In the genomic region with DNA sequence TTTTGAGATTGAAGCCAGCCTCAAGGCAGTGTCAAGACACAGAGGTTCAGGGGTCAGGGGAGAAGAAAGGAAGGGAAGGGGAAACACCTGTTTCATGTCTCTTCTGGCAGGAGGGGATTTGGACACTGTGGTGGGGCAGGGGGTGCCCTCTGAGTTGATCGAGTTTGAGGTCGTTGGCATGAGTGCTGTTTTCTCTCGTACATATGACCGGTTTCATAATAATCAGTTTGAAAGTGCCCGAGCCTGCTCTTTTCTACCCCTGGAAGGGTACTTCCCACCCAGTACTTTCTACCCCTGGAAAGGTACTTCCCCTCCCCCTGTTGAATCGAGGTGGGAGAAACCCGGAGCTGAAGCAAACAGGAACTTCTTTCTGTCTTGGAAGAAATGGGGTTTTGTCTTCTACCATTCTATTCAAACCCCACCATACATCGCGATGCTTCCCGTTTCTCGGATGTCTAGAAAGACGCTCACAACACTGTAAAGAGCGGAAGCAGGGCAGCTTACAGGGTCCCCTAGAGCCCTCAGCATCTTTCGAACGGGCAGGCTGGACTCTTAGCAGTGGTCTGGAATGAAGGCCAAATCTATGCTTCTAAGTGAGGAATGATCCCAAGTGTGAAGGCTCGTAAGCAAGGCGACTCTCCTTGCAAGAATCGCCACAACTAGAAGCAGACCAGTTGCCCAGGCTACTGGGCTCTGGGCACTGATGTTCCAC, we compare ENCODE assay signal across 12 mouse cellular contexts. TPM values are rescaled to one million over a fixed set of nuclear protein-coding genes. Genes with fewer than 3 reads are reported as not detected.
DNase-seq lines count a peak whose midpoint lies in the region; ATAC-seq and TF ChIP-seq lines count a peak whose summit lies in the region.
"Had no signal": no experiment of that assay in that cellular context is flagged by ENCODE, and none has a peak within 500 bp of the region (broad histone marks: within the 10 kb centered on the region; RNA-seq: fewer than 3 reads in every experiment).

No protein-coding gene starts in this region.

- no peaks in the 10 kb centered on the region for H3K4me1 ChIP-seq in heart, embryonic 14.5 days (ENCODE audit: control insufficient read depth in 2 of 2, insufficient read depth in 2 of 2, low read length in 2 of 2)
- no peaks in the 10 kb centered on the region; the same call in 1 of the 2 replicates for H3K4me1 ChIP-seq in heart, embryonic 10.5 days
- H3K4me1 ChIP-seq in midbrain, embryonic 13.5 days (replicated peaks) = no peaks in the 10 kb centered on the region; the same call in 1 of the 2 replicates
- H3K4me1 ChIP-seq in midbrain, postnatal 0 days (ENCODE audit: insufficient read depth, low read length) = no peaks in the 10 kb centered on the region
- no peaks in the 10 kb centered on the region for H3K4me1 ChIP-seq in liver, embryonic 16.5 days (ENCODE audit: control insufficient read depth, low read depth, low read length)
- H3K4me1 ChIP-seq: embryonic facial prominence, embryonic 15.5 days had no signal

- no peak for ATAC-seq in heart, embryonic 14.5 days (ENCODE audit: insufficient number of reproducible peaks, insufficient read depth, low FRiP score, low read depth)
- 0 out of 2 replicates have a peak, but pooled peaks have one; percentile 9 for ATAC-seq in midbrain, embryonic 13.5 days
- no peak for ATAC-seq in midbrain, postnatal 0 days (ENCODE audit: low FRiP score)
- peak; percentile 13; the same call in 1 of the 2 replicates for ATAC-seq in granulocyte monocyte progenitor cell, adult 5-6 weeks (replicated peaks; ENCODE audit: poor library complexity, severe bottlenecking)
- ATAC-seq in liver, embryonic 16.5 days (ENCODE audit: low read depth) = no peak

- no peaks in the 10 kb centered on the region for H3K36me3 ChIP-seq in heart, embryonic 14.5 days (ENCODE audit: control insufficient read depth, insufficient read depth, low read length)
- H3K36me3 ChIP-seq in heart, embryonic 10.5 days = no peaks in the 10 kb centered on the region
- H3K36me3 ChIP-seq in midbrain, embryonic 13.5 days = no peaks in the 10 kb centered on the region
- H3K36me3 ChIP-seq in midbrain, postnatal 0 days (ENCODE audit: insufficient read depth, low read length) = no peaks in the 10 kb centered on the region
- H3K36me3 ChIP-seq in liver, embryonic 16.5 days (ENCODE audit: control insufficient read depth, insufficient read depth) = no peaks in the 10 kb centered on the region
- H3K36me3 ChIP-seq: embryonic facial prominence, embryonic 15.5 days had no signal

- no peak for TF ChIP-seq CTCF in midbrain, postnatal 0 days (IDR thresholded peaks at IDR 0.05)

- H3K4me2 ChIP-seq in heart, embryonic 14.5 days (ENCODE audit: low read length) = 0 out of 2 replicates have a peak overlapping the region, but pooled peaks have one; percentile 52
- H3K4me2 ChIP-seq in midbrain, embryonic 13.5 days (replicated peaks) = peak overlapping the region; percentile 43
- no peak overlapping the region for H3K4me2 ChIP-seq in midbrain, postnatal 0 days (ENCODE audit: low read depth, low read length, poor library complexity, severe bottlenecking)
- H3K4me2 ChIP-seq in liver, embryonic 16.5 days (ENCODE audit: low read depth, low read length) = 0 out of 2 replicates have a peak overlapping the region, but pooled peaks have one; percentile 34

- no peak overlapping the region for H3K4me3 ChIP-seq in heart, embryonic 14.5 days (ENCODE audit: control insufficient read depth in 1 of 2, insufficient read depth in 1 of 2, low read depth in 1 of 2, low read length in 2 of 2)
- no peak overlapping the region for H3K4me3 ChIP-seq in heart, embryonic 10.5 days
- no peak overlapping the region for H3K4me3 ChIP-seq in midbrain, embryonic 13.5 days (replicated peaks)
- no peak overlapping the region for H3K4me3 ChIP-seq in midbrain, postnatal 0 days (ENCODE audit: low read depth, low read length)
- H3K4me3 ChIP-seq in liver, embryonic 16.5 days (ENCODE audit: low read depth, low read length) = no peak overlapping the region

- no peaks in the 10 kb centered on the region for H3K27me3 ChIP-seq in heart, embryonic 14.5 days (ENCODE audit: control insufficient read depth, insufficient read depth, low read length)
- H3K27me3 ChIP-seq in heart, embryonic 10.5 days (ENCODE audit: insufficient read depth, poor library complexity, severe bottlenecking) = no peaks in the 10 kb centered on the region
- H3K27me3 ChIP-seq in midbrain, embryonic 13.5 days = no peaks in the 10 kb centered on the region
- H3K27me3 ChIP-seq in midbrain, postnatal 0 days (ENCODE audit: insufficient read depth, low read length) = no peaks in the 10 kb centered on the region
- H3K27me3 ChIP-seq in liver, embryonic 16.5 days (ENCODE audit: control insufficient read depth, insufficient read depth, low read depth, low read length) = no peaks in the 10 kb centered on the region
- H3K27me3 ChIP-seq: embryonic facial prominence, embryonic 15.5 days had no signal

- H3K27ac ChIP-seq in heart, embryonic 14.5 days (replicated peaks in 1 of 2; ENCODE audit: control insufficient read depth in 1 of 2, insufficient read depth in 1 of 2, low read depth in 2 of 2, low read length in 2 of 2) = no peak overlapping the region
- no peak overlapping the region for H3K27ac ChIP-seq in heart, embryonic 10.5 days
- no peak overlapping the region for H3K27ac ChIP-seq in midbrain, embryonic 13.5 days
- H3K27ac ChIP-seq in midbrain, postnatal 0 days (ENCODE audit: low read depth, low read length) = no peak overlapping the region
- no peak overlapping the region for H3K27ac ChIP-seq in liver, embryonic 16.5 days (ENCODE audit: low read length)
- H3K27ac ChIP-seq: embryonic facial prominence, embryonic 15.5 days had no signal

- H3K9ac ChIP-seq in heart, embryonic 14.5 days (ENCODE audit: low read length) = no peak overlapping the region
- H3K9ac ChIP-seq in midbrain, embryonic 13.5 days (replicated peaks) = no peak overlapping the region
- H3K9ac ChIP-seq in midbrain, postnatal 0 days (replicated peaks; ENCODE audit: low read length, poor library complexity, severe bottlenecking) = no peak overlapping the region
- H3K9ac ChIP-seq in liver, embryonic 16.5 days (ENCODE audit: low read depth, low read length) = no peak overlapping the region
- H3K9ac ChIP-seq: embryonic facial prominence, embryonic 15.5 days had no signal

- no peaks in the 10 kb centered on the region for H3K9me3 ChIP-seq in heart, embryonic 14.5 days (ENCODE audit: control insufficient read depth, low read length)
- no peaks in the 10 kb centered on the region for H3K9me3 ChIP-seq in heart, embryonic 10.5 days
- H3K9me3 ChIP-seq in midbrain, embryonic 13.5 days = no peaks in the 10 kb centered on the region
- no peaks in the 10 kb centered on the region for H3K9me3 ChIP-seq in midbrain, postnatal 0 days (ENCODE audit: low read length)
- H3K9me3 ChIP-seq in liver, embryonic 16.5 days (replicated peaks; ENCODE audit: control insufficient read depth, low read length) = no peaks in the 10 kb centered on the region
- H3K9me3 ChIP-seq: embryonic facial prominence, embryonic 15.5 days had no signal

- whole genome bisulfite sequencing in heart, embryonic 14.5 days = 65% methylated on average over 18 of the region's 18 CpGs
- 66% methylated on average over 18 of the region's 18 CpGs for WGBS in heart, embryonic 10.5 days
- WGBS in midbrain, embryonic 13.5 days = 73% methylated on average over 18 of the region's 18 CpGs
- WGBS in midbrain, postnatal 0 days = 69% methylated on average over 18 of the region's 18 CpGs
- WGBS in liver, embryonic 16.5 days (ENCODE audit: insufficient replicate concordance) = 48% methylated on average over 18 of the region's 18 CpGs

- no peak for DNase-seq in heart, embryonic 10.5 days (ENCODE audit: low spot score)
- DNase-seq in midbrain, postnatal 0 days (ENCODE audit: low spot score) = no peak
- no peak for DNase-seq in thymus, postnatal 0 days (ENCODE audit: low spot score)
- no peak for DNase-seq in left cerebral cortex, adult 9 months (ENCODE audit: low spot score in 2 of 2)

RNA-seq across cellular contexts. Expression of a gene that starts 14.5 kb away (rescaled TPM):
- polyA plus RNA-seq in heart, embryonic 14.5 days (2014; fragmentation: Nextera tagmentation; extraction: Ambion mirVana) = not detected in 2 replicates
- not detected in 2 replicates for polyA plus RNA-seq in heart, embryonic 10.5 days (2016; fragmentation: Nextera tagmentation; extraction: Ambion mirVana)
- not detected in 2 replicates for polyA plus RNA-seq in midbrain, embryonic 13.5 days (2015; fragmentation: Nextera tagmentation; extraction: Ambion mirVana)
- not detected in 2 replicates for total RNA-seq in midbrain, postnatal 0 days (2014; rRNA removed)
- polyA plus RNA-seq in midbrain, postnatal 0 days (2015; fragmentation: Nextera tagmentation; extraction: Ambion mirVana) = 0.15 and 0.30 TPM in 2 replicates
- not detected in 2 replicates for total RNA-seq in granulocyte monocyte progenitor cell, adult 5-6 weeks (2014; fragmentation: Nextera tagmentation)
- total RNA-seq in granulocyte monocyte progenitor cell, adult 5-6 weeks (2017) = not detected in 2 replicates
- not detected in 2 replicates for polyA plus RNA-seq in liver, embryonic 16.5 days (2015; fragmentation: Nextera tagmentation; extraction: Ambion mirVana)
- 0.55 and 0.81 TPM in 2 replicates for polyA plus RNA-seq in thymus, postnatal 0 days (2015; fragmentation: Nextera tagmentation; extraction: Ambion mirVana)
- total RNA-seq: gastrocnemius, adult 18-20 months; heart, postnatal 14 days had no signal
- polyA plus RNA-seq: CD4-positive, CD25-positive, alpha-beta regulatory T cell, adult 4 months; embryonic facial prominence, embryonic 15.5 days had no signal

RNA-seq across cellular contexts. Expression of a gene that starts 28.0 kb away (rescaled TPM):
- 18.2 and 19.7 TPM in 2 replicates for polyA plus RNA-seq in heart, embryonic 14.5 days (2014; fragmentation: Nextera tagmentation; extraction: Ambion mirVana)
- 22.0 and 26.5 TPM in 2 replicates for polyA plus RNA-seq in heart, embryonic 10.5 days (2016; fragmentation: Nextera tagmentation; extraction: Ambion mirVana)
- polyA plus RNA-seq in midbrain, embryonic 13.5 days (2015; fragmentation: Nextera tagmentation; extraction: Ambion mirVana) = 13.0 and 14.3 TPM in 2 replicates
- total RNA-seq in midbrain, postnatal 0 days (2014; rRNA removed) = 5.2 and 5.8 TPM in 2 replicates
- 8.9 and 10.0 TPM in 2 replicates for polyA plus RNA-seq in midbrain, postnatal 0 days (2015; fragmentation: Nextera tagmentation; extraction: Ambion mirVana)
- total RNA-seq in granulocyte monocyte progenitor cell, adult 5-6 weeks (2014; fragmentation: Nextera tagmentation) = 58.0 and 59.9 TPM in 2 replicates
- 67.4 and 85.2 TPM in 2 replicates for total RNA-seq in granulocyte monocyte progenitor cell, adult 5-6 weeks (2017)
- 12.4 and 12.9 TPM in 2 replicates for polyA plus RNA-seq in liver, embryonic 16.5 days (2015; fragmentation: Nextera tagmentation; extraction: Ambion mirVana)
- 40.0 and 44.8 TPM in 2 replicates for polyA plus RNA-seq in thymus, postnatal 0 days (2015; fragmentation: Nextera tagmentation; extraction: Ambion mirVana)

RNA-seq across cellular contexts. Expression of a gene that starts 34.7 kb away (rescaled TPM):
- polyA plus RNA-seq in heart, embryonic 14.5 days (2014; fragmentation: Nextera tagmentation; extraction: Ambion mirVana) = 9.3 and 10.8 TPM in 2 replicates
- polyA plus RNA-seq in heart, embryonic 10.5 days (2016; fragmentation: Nextera tagmentation; extraction: Ambion mirVana) = 7.9 TPM in 2 replicates
- 1.5 and 2.0 TPM in 2 replicates for polyA plus RNA-seq in midbrain, embryonic 13.5 days (2015; fragmentation: Nextera tagmentation; extraction: Ambion mirVana)
- total RNA-seq in midbrain, postnatal 0 days (2014; rRNA removed) = 0.93 and 3.2 TPM in 2 replicates
- 3.2 and 4.0 TPM in 2 replicates for polyA plus RNA-seq in midbrain, postnatal 0 days (2015; fragmentation: Nextera tagmentation; extraction: Ambion mirVana)
- total RNA-seq in granulocyte monocyte progenitor cell, adult 5-6 weeks (2014; fragmentation: Nextera tagmentation) = 37.5 and 41.7 TPM in 2 replicates
- total RNA-seq in granulocyte monocyte progenitor cell, adult 5-6 weeks (2017) = 41.3 and 55.9 TPM in 2 replicates
- polyA plus RNA-seq in liver, embryonic 16.5 days (2015; fragmentation: Nextera tagmentation; extraction: Ambion mirVana) = 14.8 and 17.7 TPM in 2 replicates
- 105 and 114 TPM in 2 replicates for polyA plus RNA-seq in thymus, postnatal 0 days (2015; fragmentation: Nextera tagmentation; extraction: Ambion mirVana)

RNA-seq across cellular contexts. Expression of a gene that starts 37.9 kb away (rescaled TPM):
- polyA plus RNA-seq in heart, embryonic 14.5 days (2014; fragmentation: Nextera tagmentation; extraction: Ambion mirVana) = not detected in 2 replicates
- not detected in 2 replicates for polyA plus RNA-seq in heart, embryonic 10.5 days (2016; fragmentation: Nextera tagmentation; extraction: Ambion mirVana)
- polyA plus RNA-seq in midbrain, embryonic 13.5 days (2015; fragmentation: Nextera tagmentation; extraction: Ambion mirVana) = not detected in 2 replicates
- 0.57 TPM in 1 of 2 replicates, not detected in the other for total RNA-seq in midbrain, postnatal 0 days (2014; rRNA removed)
- polyA plus RNA-seq in midbrain, postnatal 0 days (2015; fragmentation: Nextera tagmentation; extraction: Ambion mirVana) = not detected in 2 replicates
- total RNA-seq in granulocyte monocyte progenitor cell, adult 5-6 weeks (2014; fragmentation: Nextera tagmentation) = 2.5 and 4.8 TPM in 2 replicates
- total RNA-seq in granulocyte monocyte progenitor cell, adult 5-6 weeks (2017) = not detected in 2 replicates
- 0.19 TPM in 1 of 2 replicates, not detected in the other for polyA plus RNA-seq in liver, embryonic 16.5 days (2015; fragmentation: Nextera tagmentation; extraction: Ambion mirVana)
- polyA plus RNA-seq in thymus, postnatal 0 days (2015; fragmentation: Nextera tagmentation; extraction: Ambion mirVana) = 0.94 and 1.2 TPM in 2 replicates
- total RNA-seq: gastrocnemius, adult 18-20 months; heart, postnatal 14 days had no signal

Comparison
In these comparisons a context has a peak if more than half of its experiments do, and no peak if none do; other contexts are left out.
1. ATAC-seq: peak in midbrain, embryonic 13.5 days (single experiment) and granulocyte monocyte progenitor cell, adult 5-6 weeks (single experiment); none in heart, embryonic 14.5 days (single experiment), midbrain, postnatal 0 days (single experiment) and liver, embryonic 16.5 days (single experiment).